Mouse (Mus musculus): ENCODE data around the gene Gad2. TPM values are rescaled to one million over a fixed set of nuclear protein-coding genes. Genes with fewer than 3 reads are reported as not detected.

The Gad2 gene
- polyA plus RNA-seq, 1 experiment from 2014 or later, result 90.6 TPM

GRCm38 (mm10) chr2:22623111-22624070 is 1.4 kb downstream of the Gad2 start:
- peaks cover 88% of the 10 kb centered on the region for H3K27me3 ChIP-seq
- ATAC-seq, result no peak
- peaks cover 51% of the 10 kb centered on the region for H3K4me1 ChIP-seq (replicated peaks)

GRCm38 (mm10) chr2:22624188-22624975 is 2.4 kb downstream of the Gad2 start:
- peak overlapping the region; percentile 77 for H3K4me2 ChIP-seq (replicated peaks)
- no peaks in the 10 kb centered on the region for H3K36me3 ChIP-seq
- H3K9ac ChIP-seq (replicated peaks), result peak overlapping the region; percentile 80
- peaks cover 49% of the 10 kb centered on the region for H3K4me1 ChIP-seq (replicated peaks)
- H3K27me3 ChIP-seq, result peaks cover 82% of the 10 kb centered on the region
- H3K4me3 ChIP-seq (replicated peaks), result peak overlapping the region; percentile 56
- WGBS, result 3% methylated on average over 27 of the region's 27 CpGs
- ATAC-seq, result no peak
- H3K27ac ChIP-seq, result peak overlapping the region; percentile 97
- H3K9me3 ChIP-seq, result no peaks in the 10 kb centered on the region

More at GRCm38 (mm10) chr2:22623111-22624070, 1.4 kb downstream of the Gad2 start:
- Histone ChIP-seq H3K9me3 (no peaks in the 10 kb centered on the region), H3K9ac (replicated peaks) (peak overlapping the region; percentile 80), H3K27ac (peak overlapping the region; percentile 97), H3K4me2 (replicated peaks) (peak overlapping the region; percentile 77), H3K36me3 (no peaks in the 10 kb centered on the region), H3K4me3 (replicated peaks) (peak overlapping the region; percentile 56)
- WGBS, result under 1% methylated on average over 60 of the region's 60 CpGs

- Histone ChIP-seq H3K27ac (peak overlapping the region; percentile 97), H3K4me1 (replicated peaks) (peaks cover 41% of the 10 kb centered on the region), H3K9ac (replicated peaks) (peak overlapping the region; percentile 80), H3K4me3 (replicated peaks) (peak overlapping the region; percentile 56), H3K27me3 (peaks cover 75% of the 10 kb centered on the region), H3K4me2 (replicated peaks) (peak overlapping the region; percentile 77), H3K36me3 (no peaks in the 10 kb centered on the region), H3K9me3 (no peaks in the 10 kb centered on the region)
- ATAC-seq, result no peak
- 5% methylated on average over 16 of the region's 16 CpGs for WGBS
Observed at GRCm38 (mm10) chr2:22625096-22625960, 3.3 kb downstream of the Gad2 start.

GRCm38 (mm10) chr2:22627147-22627666 is 5.2 kb downstream of the Gad2 start:
- H3K9ac ChIP-seq (replicated peaks), result peak overlapping the region; percentile 80
- H3K27me3 ChIP-seq, result peaks cover 56% of the 10 kb centered on the region
- H3K9me3 ChIP-seq, result no peaks in the 10 kb centered on the region
- H3K4me2 ChIP-seq (replicated peaks), result peak overlapping the region; percentile 77
- peaks cover 23% of the 10 kb centered on the region for H3K4me1 ChIP-seq (replicated peaks)
- no peaks in the 10 kb centered on the region for H3K36me3 ChIP-seq
- no peak for ATAC-seq
- 26% methylated on average over 3 of the region's 3 CpGs for WGBS
- H3K27ac ChIP-seq, result peak overlapping the region; percentile 97
- H3K4me3 ChIP-seq (replicated peaks), result peak overlapping the region; percentile 56

- Histone ChIP-seq H3K9ac (replicated peaks) (peak overlapping the region; percentile 80), H3K4me3 (replicated peaks) (peak overlapping the region; percentile 56), H3K4me1 (replicated peaks) (peaks cover 16% of the 10 kb centered on the region), H3K27ac (peak overlapping the region; percentile 97), H3K27me3 (peaks cover 50% of the 10 kb centered on the region), H3K9me3 (no peaks in the 10 kb centered on the region), H3K4me2 (replicated peaks) (peak overlapping the region; percentile 77), H3K36me3 (no peaks in the 10 kb centered on the region)
- 16% methylated on average over 5 of the region's 5 CpGs for WGBS
- ATAC-seq, result peak; percentile 82
Observed at GRCm38 (mm10) chr2:22627819-22628432, 5.9 kb downstream of the Gad2 start.

- Histone ChIP-seq H3K27ac (no peak overlapping the region), H3K4me1 (replicated peaks) (0 out of 2 replicates have a peak, but pooled peaks cover 4% of the 10 kb centered on the region), H3K9me3 (no peaks in the 10 kb centered on the region), H3K36me3 (peaks cover 12% of the 10 kb centered on the region), H3K27me3 (no peaks in the 10 kb centered on the region), H3K9ac (replicated peaks) (no peak overlapping the region), H3K4me3 (replicated peaks) (no peak overlapping the region), H3K4me2 (replicated peaks) (no peak overlapping the region)
- WGBS, result 43% methylated on average over 8 of the region's 8 CpGs
- no peak for ATAC-seq
Observed at GRCm38 (mm10) chr2:22634766-22635165, 12.8 kb downstream of the Gad2 start.

GRCm38 (mm10) chr2:22646134-22646533 is 24.1 kb downstream of the Gad2 start:
- no peaks in the 10 kb centered on the region for H3K9me3 ChIP-seq
- no peak overlapping the region for H3K27ac ChIP-seq
- no peaks in the 10 kb centered on the region for H3K27me3 ChIP-seq
- H3K4me1 ChIP-seq (replicated peaks), result peaks cover 14% of the 10 kb centered on the region; the same call in 1 of the 2 replicates
- H3K4me3 ChIP-seq (replicated peaks), result no peak overlapping the region
- no peak overlapping the region for H3K4me2 ChIP-seq (replicated peaks)
- H3K9ac ChIP-seq (replicated peaks), result no peak overlapping the region
- no peaks in the 10 kb centered on the region for H3K36me3 ChIP-seq
- WGBS, result 40% methylated on average over 1 of the region's 1 CpGs
- no peak for ATAC-seq

- WGBS, result 97% methylated on average over 1 of the region's 1 CpGs
- Histone ChIP-seq H3K27me3 (no peaks in the 10 kb centered on the region), H3K36me3 (peaks cover 5% of the 10 kb centered on the region; the same call in 1 of the 2 replicates), H3K9ac (replicated peaks) (no peak overlapping the region), H3K4me3 (replicated peaks) (no peak overlapping the region), H3K9me3 (no peaks in the 10 kb centered on the region), H3K4me1 (replicated peaks) (peaks cover 8% of the 10 kb centered on the region; the same call in 1 of the 2 replicates), H3K27ac (no peak overlapping the region), H3K4me2 (replicated peaks) (no peak overlapping the region)
- ATAC-seq, result no peak
Observed at GRCm38 (mm10) chr2:22648394-22648793, 26.4 kb downstream of the Gad2 start.

GRCm38 (mm10) chr2:22651826-22652225 is 29.8 kb downstream of the Gad2 start:
- Histone ChIP-seq H3K9me3 (no peaks in the 10 kb centered on the region), H3K4me1 (replicated peaks) (no peaks in the 10 kb centered on the region), H3K4me3 (replicated peaks) (no peak overlapping the region), H3K9ac (replicated peaks) (no peak overlapping the region), H3K36me3 (peaks cover 10% of the 10 kb centered on the region; the same call in 1 of the 2 replicates), H3K4me2 (replicated peaks) (no peak overlapping the region), H3K27ac (no peak overlapping the region), H3K27me3 (no peaks in the 10 kb centered on the region)
- ATAC-seq, result no peak
- 91% methylated on average over 4 of the region's 4 CpGs for WGBS

GRCm38 (mm10) chr2:22663731-22664130 is 41.7 kb downstream of the Gad2 start:
- Histone ChIP-seq H3K27me3 (no peaks in the 10 kb centered on the region), H3K9me3 (no peaks in the 10 kb centered on the region), H3K36me3 (peaks cover 11% of the 10 kb centered on the region; the same call in 1 of the 2 replicates), H3K4me3 (replicated peaks) (no peak overlapping the region), H3K4me2 (replicated peaks) (no peak overlapping the region), H3K9ac (replicated peaks) (no peak overlapping the region), H3K27ac (no peak overlapping the region), H3K4me1 (replicated peaks) (no peaks in the 10 kb centered on the region)
- no peak for ATAC-seq
- WGBS, result 70% methylated on average over 1 of the region's 1 CpGs

Data from midbrain, embryonic 13.5 days (tissue).